Mouse (Mus musculus): ENCODE results near the gene Nrxn3.

Nrxn3 gene

DNA sequence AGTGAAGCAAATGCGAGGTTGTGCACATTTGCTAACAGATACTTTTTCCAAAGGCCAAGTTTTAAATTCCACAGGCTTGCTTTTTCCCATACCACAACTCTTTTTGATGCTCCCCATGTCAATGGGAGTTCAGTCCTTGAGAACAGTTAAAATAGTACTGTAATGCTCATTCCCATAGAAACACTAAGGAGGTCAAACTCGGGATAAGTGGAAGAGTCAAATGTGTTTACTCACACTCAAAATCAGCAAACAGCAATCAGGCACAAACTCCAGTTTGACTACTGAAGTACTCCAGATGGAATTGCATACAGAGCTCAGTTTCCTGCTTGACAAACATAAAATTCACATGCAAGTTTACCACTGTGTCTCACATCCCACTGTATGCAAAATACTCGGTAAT lies 1458.9 kb downstream of the Nrxn3 start:
- DNase-seq = no peak

DNA sequence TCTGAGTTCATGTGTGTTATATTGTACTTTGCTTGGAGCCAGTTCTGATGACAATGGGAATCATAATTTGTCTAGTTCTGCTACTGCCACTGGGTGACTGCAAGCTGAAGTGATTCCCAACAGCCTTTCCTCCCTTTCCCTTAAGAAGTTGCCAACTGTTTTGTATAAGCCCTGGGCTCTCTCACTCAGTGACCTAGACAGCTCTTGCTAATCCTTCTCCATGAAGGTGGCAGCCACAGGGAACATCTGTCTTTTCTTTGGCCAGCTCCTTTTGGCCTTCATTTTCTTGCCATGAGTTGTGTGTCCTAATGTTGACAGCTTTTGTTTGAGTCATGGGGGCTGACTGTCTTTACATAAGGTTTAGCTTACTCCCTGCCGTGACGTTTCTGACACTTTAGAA lies 1460.3 kb downstream of the Nrxn3 start:
- DNase-seq = no peak

DNA sequence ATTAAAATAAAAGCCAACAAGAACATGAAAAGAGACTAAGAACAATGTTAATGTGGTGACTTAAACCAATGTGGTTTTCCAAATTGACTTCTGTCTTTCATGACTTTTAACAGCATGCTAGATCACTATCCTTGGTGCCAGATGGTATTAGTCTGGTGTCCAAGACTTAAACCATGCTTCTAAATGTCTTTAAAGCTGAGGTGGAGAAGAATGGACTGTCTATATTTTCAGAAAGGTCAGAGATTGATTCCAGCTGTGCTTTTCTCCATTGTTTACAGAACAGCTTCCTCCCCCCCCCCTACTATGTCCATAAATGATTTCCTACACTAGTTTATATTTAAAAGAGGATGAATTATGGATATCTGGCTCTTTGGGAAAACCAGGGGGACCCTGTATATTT lies 1473.5 kb downstream of the Nrxn3 start:
- no peak for DNase-seq

DNA sequence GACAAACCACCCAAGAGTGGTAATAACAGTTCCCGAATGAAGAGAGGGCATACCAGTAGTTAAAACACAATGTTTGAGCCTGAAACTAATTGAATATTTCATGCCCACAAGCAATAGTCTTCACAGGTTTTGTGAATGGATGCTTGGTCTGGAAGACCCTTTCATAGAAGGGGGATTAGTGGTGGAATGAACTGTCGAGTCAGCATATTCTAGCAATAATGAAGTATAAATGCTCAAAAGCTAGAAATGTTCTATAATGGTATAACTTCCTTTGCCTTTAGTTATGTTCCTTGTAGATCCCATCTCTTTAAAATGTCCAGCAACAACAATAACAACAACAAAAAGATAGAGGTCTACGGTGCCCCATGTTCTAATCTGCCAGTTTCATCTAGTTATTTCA lies 1475.3 kb downstream of the Nrxn3 start:
- DNase-seq = no peak

DNA sequence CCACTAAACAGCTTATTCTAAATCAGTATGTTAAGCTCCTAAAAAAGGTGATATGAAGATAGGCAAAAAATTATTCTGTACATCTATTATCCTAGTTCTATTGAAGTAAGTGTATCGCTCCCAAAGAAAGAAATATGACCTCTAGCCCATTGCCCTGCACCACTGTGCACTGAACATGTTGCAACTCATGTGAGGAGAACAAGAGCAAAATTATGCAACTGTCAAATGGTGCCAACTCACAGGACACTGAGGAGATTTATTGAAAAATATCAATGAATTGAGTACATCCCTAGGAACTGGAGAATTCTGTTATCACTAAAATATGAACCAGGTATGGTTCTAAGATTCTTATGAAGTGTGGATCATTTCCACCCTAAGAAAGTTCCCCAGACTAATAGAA lies 1479.8 kb downstream of the Nrxn3 start:
- DNase-seq = no peak

DNA sequence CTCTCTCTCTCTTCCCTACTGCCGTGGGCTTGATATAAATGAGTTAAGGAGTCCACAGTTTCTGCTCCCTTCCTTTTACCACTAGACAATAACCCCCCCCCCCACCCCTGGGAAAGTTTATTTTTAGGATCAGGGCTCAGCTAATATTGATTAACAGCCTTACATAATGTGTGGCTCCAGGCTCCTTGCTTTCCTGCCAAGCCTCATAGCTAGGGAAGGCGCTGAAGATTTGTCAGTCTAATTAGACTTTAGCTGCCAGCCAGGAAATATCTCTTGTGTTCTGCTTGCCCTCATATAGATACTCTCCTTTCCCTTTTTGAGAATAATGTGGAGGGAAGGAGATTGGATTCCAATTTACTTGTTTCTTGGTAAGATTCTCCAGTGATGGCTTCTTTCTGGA lies 1488.7 kb downstream of the Nrxn3 start:
- DNase-seq = no peak

DNA sequence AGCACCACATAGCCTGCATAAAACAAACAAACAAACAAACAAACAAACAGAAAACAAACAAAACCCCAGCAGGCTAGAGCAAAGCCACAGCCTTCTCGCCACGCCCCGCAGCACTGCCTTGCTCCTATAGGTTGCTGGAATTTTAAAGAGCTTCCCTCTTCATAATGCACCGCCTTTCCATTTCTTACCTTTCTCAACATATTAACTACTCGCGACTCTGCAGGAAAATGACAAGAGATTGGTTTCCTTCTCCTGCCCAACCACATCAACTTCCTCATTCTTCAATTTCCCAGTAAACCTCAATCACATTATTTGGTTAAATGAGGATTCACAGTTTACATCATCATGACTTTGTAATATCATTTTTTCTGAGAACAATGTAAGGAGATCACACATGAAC lies 1494.4 kb downstream of the Nrxn3 start:
- DNase-seq = no peak

DNA sequence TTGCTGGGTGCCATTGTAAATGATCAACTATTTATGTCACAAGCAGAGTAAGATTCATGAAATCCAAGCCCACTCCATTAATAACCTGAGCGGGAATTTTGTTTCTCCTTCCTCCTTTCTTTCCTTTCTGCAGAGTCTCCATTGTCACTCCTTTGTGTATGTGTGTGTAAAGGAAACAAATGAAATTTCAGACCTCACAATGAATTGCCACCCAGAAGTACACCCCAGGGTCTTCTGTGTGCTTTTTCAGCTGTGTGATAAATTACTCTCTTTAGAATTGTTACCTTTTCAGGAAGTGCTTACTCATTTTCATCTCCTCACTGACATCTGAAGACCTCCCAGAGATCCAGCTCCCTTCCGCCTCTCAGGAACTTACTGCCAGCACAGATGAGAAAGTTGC lies 1506.4 kb downstream of the Nrxn3 start:
- DNase-seq = no peak

DNA sequence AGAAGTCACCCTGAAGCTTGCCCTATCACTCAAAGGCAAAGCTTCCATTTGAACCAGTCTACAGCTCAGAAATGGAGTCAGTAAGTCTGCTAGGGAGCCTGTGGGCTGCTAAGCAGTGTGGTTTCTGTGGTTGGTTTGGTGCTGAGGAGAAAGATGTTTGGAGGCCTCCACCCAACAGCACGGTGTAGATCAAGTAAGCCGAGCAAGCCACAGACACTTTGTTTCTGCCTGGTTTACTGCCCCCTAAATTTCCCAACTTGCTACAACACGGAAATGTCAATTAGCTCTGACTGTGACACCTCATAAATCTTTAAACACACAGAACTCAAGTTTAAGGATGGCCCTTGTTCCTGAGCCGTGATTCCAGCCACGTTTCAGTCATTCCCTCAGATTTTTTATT lies 1513.4 kb downstream of the Nrxn3 start:
- DNase-seq = no peak

DNA sequence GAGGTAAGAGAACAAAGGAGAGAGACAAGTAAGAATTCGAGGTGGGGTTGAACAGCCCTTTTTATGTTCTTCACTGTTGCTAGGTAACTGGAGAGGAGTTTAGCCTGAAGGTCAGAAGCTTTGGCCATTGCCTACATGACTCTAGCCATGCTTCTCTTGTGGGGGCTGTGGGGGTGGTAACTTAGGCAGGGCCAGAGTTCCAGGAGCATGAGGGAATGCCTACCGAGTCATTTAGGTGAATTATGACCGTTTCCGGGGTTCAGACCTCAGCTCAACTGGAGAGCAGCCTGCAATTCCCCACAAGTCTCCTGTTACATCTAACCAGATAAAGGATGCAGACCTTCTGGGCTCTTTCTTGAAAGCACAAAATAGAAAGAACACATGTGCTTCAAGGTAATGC lies 1537.6 kb downstream of the Nrxn3 start:
- DNase-seq = no peak

DNA sequence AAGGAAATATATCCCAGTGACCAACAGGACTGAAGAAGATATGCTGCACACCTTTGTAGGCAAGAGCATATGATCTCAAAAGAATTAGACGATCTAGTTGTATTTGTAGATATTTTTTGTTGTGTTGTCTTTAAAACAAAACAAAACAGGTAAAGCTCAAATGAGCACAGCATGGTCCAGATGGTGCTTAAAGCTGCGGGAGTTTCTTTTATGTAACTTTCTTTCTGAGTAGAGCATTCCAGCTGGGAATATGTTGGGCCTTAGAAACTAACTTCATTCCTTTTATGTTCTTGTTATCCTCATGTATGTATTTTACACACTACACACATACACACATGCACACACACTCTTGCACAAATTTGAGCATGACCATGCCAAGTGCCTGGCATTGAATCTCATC lies 1545.4 kb downstream of the Nrxn3 start:
- no peak for DNase-seq

DNA sequence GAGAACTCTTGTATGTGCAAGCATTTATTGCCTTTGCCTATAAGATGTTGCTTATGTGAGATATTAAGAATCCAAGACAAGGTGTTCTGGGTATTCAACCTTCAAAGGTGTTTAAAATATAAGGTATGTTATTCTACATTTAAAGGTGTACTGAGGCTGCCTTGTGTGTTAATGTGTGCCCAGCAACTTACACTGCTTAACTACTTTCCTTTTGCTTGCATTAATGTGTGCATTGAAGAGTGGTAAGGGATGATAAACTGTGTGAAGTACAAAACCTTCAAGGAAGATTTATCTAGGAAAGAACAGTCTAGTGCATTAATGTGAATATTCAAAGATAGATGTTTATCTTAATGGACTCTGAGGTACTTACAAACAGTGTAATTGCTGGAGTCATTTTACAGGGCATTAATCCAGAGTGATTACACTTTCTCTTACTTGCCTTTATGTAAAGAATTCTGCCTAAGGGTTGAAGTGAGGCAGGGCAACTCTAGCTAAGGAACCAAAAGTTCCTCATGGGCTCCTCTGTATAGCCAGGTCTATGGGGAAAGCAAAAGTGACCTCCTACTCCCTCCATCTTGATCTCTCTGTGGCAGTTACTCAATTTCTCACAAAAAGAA lies 1548.2 kb downstream of the Nrxn3 start:
- no peak for DNase-seq

DNA sequence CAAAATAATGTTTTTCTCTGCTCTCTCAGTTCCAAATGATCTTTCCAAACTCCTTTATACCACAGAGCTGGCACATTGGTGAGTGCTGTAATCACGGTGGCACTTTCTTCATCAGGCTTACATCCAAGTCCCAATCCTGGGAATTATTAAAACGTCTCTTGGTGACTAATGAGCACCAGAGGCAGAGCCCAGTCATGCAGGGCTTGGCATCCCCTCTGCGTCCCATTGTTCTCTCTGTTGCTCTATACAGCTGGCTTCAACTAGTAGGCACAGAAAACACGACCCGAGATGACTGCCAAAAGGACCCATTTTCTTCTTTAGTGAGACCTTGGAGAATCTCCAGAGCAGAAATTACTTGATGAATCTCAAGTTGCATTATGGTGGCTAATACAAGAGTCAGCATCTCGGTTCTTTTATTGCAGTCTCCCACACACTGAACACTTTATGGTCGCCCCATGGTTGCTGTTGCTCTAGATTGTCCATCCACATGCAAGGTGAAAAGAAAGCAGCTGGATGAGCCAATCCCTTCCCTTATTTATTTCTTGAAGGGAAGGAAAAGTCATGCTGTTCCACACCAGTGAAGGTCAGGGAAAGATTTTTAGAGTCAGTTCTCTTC lies 1552.1 kb downstream of the Nrxn3 start:
- peak; percentile 5 for DNase-seq

DNA sequence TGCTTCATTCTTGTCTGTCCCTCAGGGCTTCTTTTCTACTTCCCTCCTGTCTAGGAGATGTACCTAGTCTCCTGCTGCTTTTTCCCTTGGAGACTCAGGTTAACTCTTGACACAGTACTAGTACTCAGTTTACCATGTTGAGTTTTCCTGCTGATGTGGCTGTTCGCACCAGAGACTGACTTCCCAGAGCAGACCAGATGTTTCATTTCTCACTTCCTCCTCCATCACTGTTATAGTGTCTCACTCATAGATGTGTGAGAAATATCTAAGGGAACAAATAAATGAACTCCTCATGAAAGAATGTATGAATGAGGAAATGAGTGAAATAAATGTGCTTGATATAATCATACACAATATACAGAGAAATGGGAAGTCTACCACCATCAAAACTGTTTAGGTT lies 1558.6 kb downstream of the Nrxn3 start:
- DNase-seq = no peak

DNA sequence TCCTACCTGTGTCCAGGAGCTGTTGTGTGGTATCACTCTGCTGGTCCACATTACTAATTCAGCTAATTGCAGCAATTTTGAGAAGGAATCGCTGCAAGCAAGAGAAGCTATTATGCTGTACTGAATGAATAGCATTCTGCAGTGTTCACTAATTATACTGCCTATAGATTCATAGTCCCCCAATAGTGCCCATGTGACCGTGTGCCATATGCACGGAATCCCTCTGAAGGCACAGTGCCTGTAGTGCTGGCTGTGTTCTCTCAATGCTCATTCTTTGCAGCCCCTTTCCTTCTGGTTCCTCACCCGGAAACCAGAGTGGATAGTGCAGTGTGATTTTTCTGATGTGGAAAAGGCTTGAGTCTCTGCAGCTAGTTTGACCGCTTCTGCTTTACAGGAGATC lies 1560.3 kb downstream of the Nrxn3 start:
- no peak for DNase-seq

DNA sequence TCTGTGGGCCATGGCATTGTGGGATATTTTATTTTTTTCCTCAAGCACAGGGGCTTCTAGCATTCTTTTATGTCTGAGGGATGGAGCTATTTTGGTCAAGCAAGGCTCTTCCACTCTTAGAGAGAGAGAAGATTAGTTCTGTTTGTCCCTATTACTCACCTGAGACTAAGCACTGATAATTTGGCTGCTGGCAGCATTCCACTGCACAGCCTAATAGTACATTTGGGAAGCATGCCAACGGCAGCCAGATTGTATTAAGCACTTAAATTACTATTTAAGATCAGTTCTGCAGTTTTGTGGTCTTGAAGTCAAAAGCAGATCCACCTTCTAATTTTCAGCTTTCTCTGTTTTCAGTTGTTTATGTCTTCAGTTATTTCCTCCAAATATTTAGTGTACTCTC lies 1580.0 kb downstream of the Nrxn3 start:
- no peak for DNase-seq

DNA sequence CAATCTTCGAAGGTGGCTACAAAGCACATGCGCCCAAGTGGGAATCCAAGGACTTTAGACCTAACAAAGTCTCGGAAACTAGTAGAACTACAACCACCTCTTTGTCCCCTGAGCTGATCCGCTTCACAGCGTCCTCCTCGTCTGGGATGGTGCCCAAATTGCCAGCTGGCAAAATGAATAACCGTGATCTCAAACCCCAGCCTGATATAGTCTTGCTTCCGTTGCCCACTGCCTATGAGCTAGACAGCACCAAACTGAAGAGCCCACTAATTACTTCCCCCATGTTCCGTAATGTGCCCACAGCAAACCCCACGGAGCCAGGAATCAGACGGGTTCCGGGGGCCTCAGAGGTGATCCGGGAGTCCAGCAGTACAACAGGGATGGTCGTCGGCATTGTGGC lies 1609.1 kb downstream of the Nrxn3 start:
- DNase-seq = no peak

DNA sequence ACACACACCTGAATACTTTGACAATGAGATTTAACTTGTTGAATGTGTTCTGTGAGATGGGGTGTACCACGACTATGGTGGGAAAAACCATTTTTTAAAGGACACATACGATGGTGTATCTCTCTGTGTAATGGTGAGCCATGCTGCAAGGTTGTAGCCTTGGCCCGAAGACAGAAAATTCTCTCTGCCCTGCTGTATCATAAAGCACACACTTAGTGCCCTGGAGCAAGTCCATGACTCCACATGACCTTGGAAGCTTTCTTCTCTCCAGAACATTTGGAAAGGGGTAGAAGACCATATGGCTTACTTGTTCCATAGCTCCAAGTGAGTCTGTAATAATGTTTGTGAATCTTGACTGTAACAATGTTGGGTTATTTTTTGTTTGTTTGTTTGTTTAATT lies 1609.8 kb downstream of the Nrxn3 start:
- DNase-seq = no peak

DNA sequence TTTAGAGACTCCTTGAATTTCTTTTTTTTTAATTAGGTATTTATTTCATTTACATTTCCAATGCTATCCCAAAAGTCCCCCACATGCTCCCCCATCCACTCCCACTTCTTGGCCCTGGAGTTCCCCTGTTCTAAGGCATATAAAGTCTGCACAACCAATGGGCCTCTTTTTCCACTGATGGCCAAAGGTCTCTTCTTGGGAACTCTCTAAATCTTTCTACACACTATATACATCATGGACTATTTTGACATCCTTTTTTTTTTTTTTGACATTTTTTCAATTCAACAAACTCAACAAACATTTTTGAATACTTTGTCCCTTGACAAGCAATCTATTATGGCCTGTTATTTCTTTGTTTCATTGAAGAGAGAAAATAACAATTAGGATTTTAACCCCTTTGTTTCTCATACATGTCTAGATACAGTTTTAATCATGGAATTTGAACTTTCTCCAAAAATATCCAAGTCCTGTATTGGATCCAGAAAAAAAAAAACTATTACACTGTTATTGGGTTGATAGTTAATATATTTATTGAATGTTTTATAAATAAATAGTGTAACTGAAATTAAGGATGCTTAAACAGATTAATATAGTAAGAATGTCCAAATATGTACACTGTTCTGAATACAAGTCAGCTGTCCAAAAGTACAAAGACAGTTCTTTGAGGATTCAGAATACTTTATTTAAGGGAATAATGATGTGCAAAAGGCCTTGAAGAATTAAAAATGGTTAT lies 1615.0 kb downstream of the Nrxn3 start:
- DNase-seq = no peak

DNA sequence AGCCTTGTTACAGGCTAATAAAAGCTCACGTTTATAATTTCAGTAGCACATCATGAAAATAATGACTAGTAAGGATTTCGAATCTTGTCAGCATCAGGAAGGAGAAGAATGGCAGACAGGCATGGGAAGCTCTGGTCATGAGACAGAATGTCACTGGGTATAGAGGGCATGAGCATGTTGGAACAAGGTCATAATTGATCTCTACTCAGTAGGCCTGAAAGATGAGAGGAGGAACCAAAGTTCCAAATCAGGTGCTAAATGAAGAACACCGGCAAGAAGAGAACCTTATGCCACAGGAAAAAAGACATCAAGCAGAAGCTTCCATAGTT lies 1615.5 kb downstream of the Nrxn3 start:
- no peak for DNase-seq
